Mouse (Mus musculus) urinary bladder, postnatal 10 days (tissue): ENCODE results near the gene Tbl3.
"Not testable (repeated sequence)": the region's sequence is repeated elsewhere in the genome, so short reads cannot be mapped to it uniquely, and the experiment has no call there.

Experiments
- DNase-seq: peaks from one replicate; pipeline ENCODE4 v3.0.0; 2022; ENCODE audit warnings: low spot score

Gene Tbl3

DNA sequence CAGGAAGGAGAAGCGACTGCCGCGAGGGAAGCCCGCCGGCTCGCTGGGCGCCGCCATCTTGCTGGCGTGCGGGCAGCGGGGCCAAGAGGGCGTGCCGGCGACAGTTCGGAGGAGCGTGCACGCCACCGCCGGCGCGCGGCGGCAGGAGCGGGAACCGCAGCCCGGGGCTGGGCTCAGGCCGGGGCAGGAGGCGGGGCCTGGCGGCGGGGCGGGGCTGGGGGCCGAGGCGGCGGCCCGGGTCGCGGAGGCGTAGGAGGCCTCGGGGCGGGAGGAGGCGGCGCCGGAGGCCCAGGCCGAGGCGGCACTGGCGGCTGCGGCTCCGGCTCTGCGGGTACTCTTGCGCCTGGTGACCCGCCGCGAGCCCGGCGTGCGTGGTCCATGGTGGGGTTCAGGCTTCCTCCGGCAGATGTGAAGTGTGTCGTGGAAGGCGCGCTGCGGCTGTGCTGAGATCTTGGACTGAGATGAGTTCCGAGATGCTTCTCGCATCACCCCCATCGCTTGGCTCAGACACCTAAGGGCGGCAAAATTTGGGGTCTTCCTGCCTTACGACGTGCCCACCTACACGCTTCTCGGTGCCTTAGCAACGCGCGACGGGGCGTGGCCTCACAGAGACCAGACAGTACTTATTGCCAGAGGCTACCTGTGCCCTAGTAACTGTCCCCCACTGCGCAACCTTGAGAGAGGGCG, 11.3 kb downstream of the Tbl3 start, which contains the start of the genes Gfer and Noxo1:
TSS of gene Gfer (minus strand) at position 146 of the 687 bp plus-strand sequence.
TSS of gene Noxo1 (plus strand) at position 224 of the 687 bp plus-strand sequence.
- DNase-seq, result peak; percentile 44

DNA sequence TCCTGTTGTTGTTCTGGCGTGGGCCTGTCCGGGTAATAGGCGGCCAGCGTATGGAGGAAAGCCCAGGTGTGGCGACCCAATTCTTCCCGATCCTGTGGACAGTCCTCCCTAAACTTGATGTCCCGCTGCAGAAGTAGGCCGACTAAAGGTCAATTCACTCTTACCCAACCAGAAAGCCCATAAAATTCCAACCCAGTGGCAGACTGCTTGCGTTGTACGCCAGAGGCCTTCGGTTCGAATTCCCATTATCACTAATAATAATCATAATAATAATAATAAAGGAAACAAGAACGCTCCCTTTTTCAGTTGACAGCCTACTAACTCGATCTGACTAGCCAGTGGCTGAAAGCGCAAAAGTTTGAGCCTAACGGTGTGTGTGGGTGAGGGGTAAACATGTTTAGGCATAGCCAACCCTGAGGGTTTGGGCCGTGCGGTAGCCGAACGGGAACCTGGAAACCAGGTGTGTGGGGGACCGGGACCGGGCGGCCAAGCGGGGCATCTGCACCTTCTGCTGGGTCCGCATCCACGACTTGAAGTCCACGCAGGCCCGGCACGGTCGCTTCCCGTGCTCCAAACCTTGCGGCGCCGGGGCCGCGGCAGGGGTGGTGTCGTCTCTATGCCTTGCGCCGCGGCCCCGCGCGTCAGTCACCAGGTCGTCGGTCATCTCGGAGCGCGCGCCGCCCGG, 12.0 kb downstream of the Tbl3 start:
- no peak for DNase-seq

DNA sequence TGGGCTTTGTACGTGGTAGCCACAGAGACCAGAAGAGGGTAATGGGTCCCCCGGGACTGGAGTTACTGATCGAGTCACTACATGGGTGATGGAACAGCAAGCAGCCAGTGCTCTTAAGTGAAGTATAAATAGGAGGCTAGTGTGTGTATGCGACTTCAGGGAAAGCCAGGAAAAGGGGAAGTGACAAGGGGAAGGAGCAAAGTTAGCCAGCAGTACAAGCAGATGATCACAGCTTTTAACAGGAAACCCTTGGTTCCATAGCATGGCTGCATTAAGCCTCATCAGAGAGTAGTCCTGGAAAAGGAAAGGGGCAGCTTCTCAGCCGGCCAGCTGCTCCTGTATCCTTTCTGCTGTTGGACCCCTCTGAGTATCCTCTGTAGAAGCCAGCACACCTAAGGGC, 15.1 kb downstream of the Tbl3 start:
- DNase-seq, result no peak

DNA sequence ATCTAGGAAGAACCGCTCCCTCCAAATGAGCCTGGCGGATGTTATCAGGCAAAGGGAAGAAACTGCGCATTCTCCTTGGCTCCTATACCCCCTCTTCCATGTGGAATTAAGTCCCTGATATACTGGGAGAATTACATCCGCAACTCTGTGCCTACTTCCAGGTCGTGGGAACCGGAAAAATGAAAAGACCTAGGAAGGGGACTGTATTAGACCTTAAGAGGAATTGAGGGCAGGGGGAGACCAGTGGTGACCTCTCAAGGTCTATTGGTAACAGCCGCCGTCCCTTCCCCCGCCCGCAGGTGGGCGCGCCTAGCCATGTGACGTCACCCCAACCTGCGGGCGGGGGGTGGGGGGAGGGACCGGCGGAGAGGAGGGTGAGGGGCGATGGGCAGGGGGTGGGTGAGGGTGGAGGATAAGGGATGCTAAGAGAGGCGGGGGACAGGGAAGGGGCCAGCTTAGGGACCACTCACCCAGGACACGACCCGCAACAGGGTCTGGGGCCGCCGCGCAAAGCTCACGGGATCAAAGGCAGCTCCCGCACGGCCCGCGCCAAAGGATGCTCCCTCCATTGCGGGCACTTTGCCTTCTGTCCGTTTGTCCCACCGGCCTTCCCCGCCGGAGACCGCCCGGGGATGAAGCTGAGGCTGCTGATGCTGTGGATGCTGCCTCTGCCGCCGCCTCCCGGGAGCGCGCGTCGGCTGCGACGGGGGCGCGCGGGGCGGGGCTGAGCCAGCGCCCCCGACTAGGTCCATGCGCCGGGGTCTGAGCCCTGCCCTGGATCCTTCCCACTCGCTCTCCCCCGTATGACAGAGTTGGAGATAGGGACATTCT, 18.0 kb downstream of the Tbl3 start, which contains the start of gene Syngr3:
TSS of gene Syngr3 (minus strand) at position 705 of the 831 bp plus-strand sequence.
- DNase-seq, result no peak

DNA sequence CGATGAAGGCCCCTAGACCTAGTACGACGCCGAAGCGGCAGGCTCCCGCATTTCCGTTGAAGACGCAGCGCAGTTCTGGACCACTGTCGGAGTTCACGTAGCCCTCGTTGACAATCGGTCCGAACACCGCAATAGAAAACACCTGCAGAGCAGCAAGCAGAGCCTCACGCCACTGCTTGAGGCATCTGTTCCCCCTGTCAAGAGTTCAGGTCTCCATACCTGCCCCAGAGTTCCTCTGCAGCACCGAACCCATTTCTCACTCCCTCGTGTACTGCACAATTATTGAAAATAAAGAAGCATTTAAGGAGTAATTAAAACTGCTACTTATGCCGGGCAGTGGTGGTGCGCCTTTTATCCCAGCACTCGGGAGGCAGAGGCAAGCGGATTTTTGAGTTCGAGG, 19.9 kb downstream of the Tbl3 start:
- no peak for DNase-seq

DNA sequence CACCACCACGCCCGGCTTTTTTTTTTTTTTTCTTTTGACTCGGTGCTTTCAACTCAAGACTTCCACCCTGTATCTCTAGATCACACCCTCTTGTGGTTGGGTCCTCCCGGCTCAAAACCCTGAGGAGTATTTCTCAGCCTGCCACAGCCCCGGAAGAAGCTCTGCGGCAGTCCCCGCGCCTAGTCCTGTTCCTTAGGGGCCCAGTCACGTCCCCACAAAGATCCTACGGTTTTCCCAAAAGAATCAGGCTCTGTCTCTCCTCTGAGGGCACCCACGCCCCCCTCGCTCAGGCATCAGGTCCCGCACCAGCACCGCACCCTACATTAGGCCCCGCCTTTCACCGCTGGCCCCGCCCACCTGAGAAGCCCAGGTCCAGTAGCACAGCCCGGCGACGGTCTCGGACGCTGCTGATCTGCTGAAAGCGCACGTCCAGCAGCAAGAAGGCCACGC, 20.3 kb downstream of the Tbl3 start:
- no peak for DNase-seq

DNA sequence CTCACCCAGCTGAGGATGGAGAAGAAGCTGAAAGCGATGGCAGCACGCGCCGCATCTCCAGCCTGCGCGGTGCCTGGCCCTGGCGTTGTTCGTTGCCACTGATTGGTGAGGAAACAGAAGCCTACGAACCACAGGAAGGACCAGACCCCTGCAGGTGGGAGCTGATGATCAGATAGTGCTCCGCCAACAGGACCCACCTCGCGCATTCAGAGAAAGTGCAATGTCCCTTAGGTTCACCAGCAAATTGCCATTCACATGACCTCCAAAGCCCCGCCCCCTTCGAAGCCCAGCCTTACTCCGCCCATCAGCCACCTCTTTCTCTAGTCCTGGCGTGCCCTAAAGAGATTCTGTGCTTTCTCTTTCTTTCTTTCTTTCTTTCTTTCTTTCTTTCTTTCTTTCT, 20.9 kb downstream of the Tbl3 start:
- DNase-seq, result no peak

DNA sequence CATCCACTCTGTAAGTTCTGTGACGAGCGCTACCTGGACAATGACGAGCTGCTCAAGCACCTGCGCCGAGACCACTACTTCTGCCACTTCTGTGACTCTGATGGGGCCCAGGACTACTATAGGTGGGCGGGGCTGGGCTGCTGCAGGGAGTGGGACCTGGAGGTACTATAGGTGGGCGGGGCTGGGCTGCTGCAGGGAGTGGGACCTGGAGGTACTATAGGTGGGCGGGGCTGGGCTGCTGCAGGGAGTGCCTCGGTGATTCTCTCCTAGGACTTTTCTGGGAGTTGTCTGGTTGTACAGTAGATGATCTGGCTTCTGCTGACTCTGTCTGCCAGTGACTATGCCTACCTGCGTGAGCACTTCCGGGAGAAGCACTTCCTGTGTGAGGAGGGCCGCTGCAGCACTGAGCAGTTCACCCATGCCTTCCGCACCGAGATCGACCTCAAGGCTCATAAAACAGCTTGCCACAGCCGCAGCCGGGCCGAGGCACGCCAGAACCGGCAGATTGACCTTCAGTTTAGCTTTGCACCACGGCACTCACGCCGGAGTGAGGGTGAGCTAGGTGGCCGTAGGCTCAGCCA, 29.9 kb downstream of the Tbl3 start:
- no peak for DNase-seq

DNA sequence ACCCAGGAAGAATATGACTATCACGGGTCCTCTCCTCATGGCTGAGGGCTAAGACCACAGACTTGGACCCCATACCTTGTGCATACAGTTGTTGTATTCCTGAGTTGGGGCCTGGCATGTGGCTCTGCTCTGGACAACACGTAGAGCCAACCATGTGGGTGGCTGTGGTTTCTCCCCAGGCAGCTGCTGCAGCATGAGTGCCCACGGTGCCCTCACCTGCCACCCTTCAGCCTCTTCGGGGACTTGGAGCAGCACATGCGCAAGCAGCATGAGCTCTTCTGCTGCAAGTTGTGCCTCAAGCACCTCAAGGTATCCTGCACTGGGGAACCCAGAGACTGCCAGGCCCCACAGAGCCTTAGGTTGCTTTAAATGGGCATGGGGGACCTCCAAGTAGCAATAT, 30.6 kb downstream of the Tbl3 start:
- no peak for DNase-seq

DNA sequence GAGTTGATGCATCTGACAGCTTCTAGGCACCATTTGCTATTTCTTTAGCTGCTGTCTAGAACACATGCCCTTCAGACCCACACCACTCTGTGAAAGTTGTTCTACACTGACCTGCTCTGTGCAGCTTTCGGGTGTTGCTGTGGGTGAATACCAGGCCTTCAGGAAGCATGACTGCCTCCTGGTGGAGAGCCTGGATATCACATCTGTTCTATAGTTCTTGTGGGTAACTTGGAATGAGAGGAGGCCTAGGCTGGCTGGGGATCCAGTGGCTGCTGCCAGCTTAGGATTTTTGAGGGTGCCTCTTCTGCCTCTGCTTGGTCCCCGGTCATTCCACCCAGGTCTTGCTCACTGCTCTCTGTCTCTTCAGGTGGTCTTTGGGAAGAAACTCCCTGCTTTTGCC, 31.3 kb downstream of the Tbl3 start:
- DNase-seq, result no peak

DNA sequence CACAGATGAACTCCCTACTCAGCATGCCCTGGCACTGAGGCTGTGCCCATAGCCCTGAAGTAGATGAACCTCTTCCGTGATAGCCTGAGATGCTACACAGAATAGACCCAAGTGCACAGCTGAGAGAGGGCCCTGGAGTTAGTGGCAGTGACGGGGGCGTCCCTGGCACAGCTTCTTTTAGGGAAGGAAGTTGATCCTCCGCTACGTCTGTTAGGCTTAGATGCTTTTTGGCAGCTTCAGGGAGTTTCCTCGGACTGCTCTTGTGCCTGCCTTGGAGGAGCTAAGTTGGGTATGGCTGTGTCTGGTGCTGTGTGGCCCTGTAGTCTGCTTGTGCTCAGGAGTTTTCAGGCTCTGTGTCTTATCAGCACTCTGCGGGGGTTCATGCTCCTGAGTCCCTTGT, 33.2 kb downstream of the Tbl3 start:
- DNase-seq, result no peak

DNA sequence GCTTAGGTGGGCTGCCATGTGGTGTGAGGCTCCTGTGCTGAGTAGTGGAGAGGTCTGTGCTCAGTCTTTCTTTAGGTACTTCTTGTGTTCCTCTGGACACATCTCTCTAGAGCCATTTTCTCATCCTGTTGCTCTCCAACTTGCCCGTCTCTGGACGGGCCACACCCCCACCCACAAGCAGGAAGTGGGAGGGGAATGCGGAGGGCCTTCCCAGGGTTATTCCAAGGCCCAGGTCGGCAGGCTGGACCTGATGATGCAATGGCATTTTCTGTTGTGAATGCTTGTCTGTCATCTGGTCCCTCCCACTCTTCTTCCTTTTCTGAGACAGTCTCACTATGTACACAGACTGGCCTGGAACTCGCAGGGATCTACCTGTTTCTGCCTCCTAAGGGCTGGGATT, 35.3 kb downstream of the Tbl3 start:
- DNase-seq, result no peak

DNA sequence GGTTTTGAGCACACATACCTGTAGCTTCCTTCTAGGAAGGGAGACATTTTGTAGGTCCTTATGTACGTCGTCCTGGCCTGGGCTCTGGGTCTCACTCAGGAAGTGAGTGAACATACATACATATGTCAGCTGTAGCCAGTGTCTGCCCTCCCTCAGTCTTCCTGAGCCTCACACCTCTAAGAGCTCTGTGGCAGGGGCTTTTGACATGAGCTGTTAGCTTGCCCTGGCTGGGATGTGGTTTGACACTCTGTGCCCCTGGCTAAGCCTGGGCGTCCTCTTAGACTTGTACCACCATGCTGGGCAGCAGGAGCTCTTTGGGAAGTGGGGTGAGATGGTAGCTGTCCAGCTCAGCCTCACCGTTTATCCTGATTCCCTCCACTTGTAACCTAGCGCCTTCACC, 36.1 kb downstream of the Tbl3 start:
- DNase-seq, result no peak

DNA sequence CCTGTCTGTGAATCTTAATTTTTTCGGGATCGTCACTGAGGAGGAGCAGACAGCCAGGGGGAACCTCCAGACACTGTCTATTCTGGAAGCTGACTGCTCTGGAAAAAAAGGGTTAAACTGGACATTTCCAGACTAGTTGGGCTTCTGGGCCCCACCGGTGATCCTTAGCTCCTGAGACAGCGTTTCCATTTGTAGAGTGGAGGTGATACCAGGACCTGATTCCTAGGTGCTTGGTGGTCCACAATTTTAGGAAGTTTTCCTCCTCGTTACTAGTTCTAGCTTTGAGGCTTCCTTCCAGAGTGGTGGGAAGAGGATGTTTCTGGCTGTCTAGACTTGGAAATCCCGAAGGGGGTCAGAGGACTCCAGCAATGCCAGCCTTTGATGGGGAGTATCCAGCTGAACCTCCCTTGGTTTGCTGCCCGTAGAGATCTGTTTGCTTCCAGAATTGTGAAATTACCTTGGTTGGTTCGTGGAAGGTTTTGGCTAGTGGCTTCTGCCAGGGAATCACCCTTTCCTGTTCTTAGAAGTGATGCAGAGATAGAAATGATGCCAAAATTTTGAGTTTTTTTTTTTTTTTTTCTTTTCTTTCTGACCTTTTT, 37.1 kb downstream of the Tbl3 start:
- DNase-seq, result no peak

DNA sequence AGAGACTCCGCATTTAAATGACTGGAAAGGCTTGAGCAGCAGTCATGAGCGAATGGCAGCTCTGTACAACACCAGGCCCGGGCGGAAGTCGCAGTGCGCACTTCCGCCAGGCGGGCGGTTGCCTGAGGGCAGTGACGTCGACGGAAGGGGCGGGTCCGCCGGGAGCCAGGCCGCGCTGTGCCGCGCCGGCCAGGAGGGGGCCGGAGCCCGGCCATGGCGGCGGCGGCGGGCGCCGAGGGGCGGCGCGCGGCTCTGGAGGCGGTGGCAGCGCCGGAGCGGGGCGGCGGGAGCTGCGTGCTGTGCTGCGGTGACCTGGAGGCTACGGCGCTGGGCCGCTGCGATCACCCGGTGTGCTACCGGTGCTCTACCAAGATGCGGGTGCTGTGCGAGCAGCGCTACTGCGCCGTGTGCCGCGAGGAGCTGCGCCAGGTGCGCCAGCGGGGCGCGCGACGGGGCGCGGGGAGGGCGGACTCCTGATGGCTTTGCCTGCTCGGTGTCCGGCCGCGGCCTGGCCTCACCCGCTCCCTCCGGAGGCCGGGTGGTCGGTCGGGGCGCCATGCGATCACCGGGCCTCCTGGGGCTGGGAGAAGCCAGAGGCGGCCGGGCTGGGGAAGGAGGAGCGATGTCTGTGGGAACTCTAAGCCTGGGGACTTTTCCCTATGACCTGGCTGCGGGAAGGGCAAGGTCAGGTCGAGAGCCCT, 37.8 kb downstream of the Tbl3 start, which contains the start of gene Zfp598:
TSS of gene Zfp598 (plus strand) at position 143 of the 701 bp plus-strand sequence.
- peak; percentile 85 for DNase-seq

DNA sequence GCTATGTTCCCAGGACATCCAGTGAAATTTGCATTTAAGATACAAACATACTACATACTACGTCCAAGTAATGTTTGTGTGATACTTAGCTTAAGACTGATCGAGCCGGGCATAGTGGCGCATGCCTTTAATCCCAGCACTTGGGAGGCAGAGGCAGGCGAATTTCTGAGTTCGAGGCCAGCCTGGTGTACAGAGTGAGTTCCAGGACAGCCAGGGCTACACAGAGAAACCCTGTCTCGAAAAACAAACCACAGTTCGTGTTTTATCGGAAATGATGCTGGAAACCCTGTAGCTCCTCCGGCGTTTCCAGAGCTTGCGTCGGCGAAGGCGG, 38.3 kb downstream of the Tbl3 start:
- not testable (repeated sequence) for DNase-seq

DNA sequence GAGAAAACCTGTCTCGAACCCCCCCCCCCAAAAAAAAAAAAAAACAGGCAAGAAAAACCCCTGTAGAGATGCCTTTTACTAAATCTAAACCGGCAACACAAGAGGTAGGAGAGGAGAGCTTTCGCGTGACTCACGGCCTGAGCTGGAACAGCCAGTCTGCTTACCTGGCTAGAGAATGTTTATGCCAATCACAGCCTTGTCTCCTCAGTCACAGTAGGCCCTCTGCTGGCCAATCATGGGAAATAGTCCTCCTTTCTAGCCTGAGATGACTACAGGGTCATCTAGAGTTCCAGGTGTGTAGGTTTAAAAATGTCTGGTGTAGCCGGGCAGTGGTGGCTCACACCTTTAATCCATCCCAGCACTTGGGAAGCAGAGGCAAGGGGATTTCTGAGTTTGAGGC, 40.0 kb downstream of the Tbl3 start:
- no peak for DNase-seq

DNA sequence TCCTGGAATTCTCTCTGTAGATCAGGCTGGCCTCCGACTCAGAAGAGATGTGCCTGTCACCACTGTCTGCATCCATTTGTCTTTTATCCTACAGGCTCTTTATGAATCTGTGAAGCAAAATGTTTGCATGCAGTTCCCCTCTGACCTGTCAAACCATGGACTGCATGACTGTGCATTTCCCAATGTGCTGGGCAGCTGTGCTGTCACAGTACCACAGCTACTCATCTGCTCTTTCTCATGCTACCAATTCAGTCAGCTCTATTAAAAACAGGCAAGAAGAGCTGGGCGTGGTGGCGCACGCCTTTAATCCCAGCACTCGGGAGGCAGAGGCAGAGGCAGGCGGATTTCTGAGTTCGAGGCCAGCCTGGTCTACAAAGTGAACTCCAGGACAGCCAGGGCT, 40.4 kb downstream of the Tbl3 start:
- DNase-seq, result not testable (repeated sequence)

DNA sequence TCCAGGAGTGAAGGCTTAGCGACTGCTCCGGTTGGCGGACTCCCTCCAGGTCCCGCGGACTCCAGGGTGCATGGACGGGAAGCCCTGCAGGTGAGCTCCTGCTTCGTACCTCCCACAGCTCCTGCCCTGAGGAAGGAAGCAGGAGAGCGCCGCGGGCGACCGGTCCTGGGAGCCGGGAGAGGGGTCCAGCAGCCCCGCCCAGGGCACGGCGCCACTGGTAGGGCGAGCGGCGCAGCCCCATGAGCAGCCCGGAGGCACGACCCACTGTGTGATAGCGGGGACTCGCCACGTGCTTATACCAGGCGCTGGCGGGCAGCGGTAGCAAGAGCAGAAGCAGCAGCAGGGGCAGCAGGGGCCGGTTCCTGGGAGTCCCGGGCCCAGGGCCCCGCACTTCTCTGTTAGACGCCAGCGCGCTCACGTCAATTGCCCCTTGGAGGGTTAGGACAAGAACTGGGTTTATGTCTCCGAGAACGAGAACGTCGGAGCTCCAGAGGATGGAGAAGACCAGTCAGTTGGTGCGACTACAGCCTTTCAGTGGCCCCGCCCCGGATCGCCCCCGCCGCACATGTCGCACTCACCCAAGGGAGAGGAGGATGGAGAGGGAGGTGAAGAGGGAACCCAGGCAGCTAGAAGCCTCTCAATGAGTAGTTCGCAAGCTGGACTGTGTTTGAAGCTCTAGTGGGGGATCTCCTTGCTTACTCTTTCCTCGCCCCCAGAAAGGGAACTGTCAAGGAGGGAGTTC, 49.3 kb downstream of the Tbl3 start, which contains the start of gene Npw:
TSS of gene Npw (minus strand) at position 441 of the 742 bp plus-strand sequence.
- DNase-seq, result no peak

DNA sequence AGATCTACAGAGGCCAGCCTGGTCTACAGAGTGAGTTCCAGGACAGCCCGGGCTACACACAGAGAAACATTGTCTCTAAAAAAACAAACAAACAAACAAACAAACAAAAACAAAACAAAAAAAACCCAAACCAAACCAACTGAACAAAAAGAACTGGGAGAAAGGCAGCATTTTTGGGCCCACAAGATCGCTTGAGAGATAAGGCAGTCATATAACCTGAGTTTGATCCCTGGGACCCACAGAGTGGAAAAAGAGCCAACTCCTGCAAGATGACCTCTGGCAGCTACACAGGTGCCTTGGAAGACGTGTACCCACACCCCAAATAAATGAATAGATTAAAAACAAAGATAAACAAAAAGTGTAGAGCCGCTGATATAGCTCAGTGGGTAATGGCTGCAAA, 52.5 kb downstream of the Tbl3 start:
- DNase-seq, result no peak
